Mouse (Mus musculus): ENCODE data around the gene Adgrl1.

Gene Adgrl1

GRCm38 (mm10) chr8:83989243-83989642 lies 89.3 kb downstream of the Adgrl1 start:
- DNase-seq (ENCODE audit: low read depth in 2 of 2, low spot score in 2 of 2), result no peak

GRCm38 (mm10) chr8:83990170-83990569 lies 90.3 kb downstream of the Adgrl1 start:
- no peak for DNase-seq (ENCODE audit: low read depth in 2 of 2, low spot score in 2 of 2)
